Mouse (Mus musculus) thymus, postnatal 4 days (tissue): ENCODE results near the gene Cmip.

Source experiments
- DNase-seq: peaks from one replicate; pipeline ENCODE4 v3.0.0; 2021

The Cmip gene

GRCm38 (mm10) chr8:117300188-117300587, 43.3 kb downstream of the Cmip start:
- DNase-seq, result no peak

GRCm38 (mm10) chr8:117301457-117302041, 44.7 kb downstream of the Cmip start:
- no peak for DNase-seq

- DNase-seq, result no peak
These were observed 45.2 kb downstream of the Cmip start for GRCm38 (mm10) chr8:117302072-117302471.

- DNase-seq, result peak; percentile 29
These were observed 46.8 kb downstream of the Cmip start for GRCm38 (mm10) chr8:117303666-117304065.

- DNase-seq, result peak; percentile 59
These were observed 48.5 kb downstream of the Cmip start for GRCm38 (mm10) chr8:117305405-117305804.

GRCm38 (mm10) chr8:117306756-117307155, 49.9 kb downstream of the Cmip start:
- peak; percentile 52 for DNase-seq

GRCm38 (mm10) chr8:117307221-117307620, 50.4 kb downstream of the Cmip start:
- DNase-seq, result no peak

GRCm38 (mm10) chr8:117308303-117309095, 51.6 kb downstream of the Cmip start:
- DNase-seq, result no peak

GRCm38 (mm10) chr8:117309653-117310274, 52.9 kb downstream of the Cmip start:
- DNase-seq, result no peak

- no peak for DNase-seq
These were observed 54.2 kb downstream of the Cmip start for GRCm38 (mm10) chr8:117310961-117311561.

- DNase-seq, result no peak
These were observed 57.6 kb downstream of the Cmip start for GRCm38 (mm10) chr8:117314308-117314953.

GRCm38 (mm10) chr8:117315727-117316126, 58.9 kb downstream of the Cmip start:
- no peak for DNase-seq

- DNase-seq, result no peak
These were observed 60.6 kb downstream of the Cmip start for GRCm38 (mm10) chr8:117317478-117317877.

- DNase-seq, result no peak
These were observed 62.3 kb downstream of the Cmip start for GRCm38 (mm10) chr8:117318911-117319826.

GRCm38 (mm10) chr8:117320616-117321015, 63.8 kb downstream of the Cmip start:
- DNase-seq, result no peak

GRCm38 (mm10) chr8:117321232-117321631, 64.4 kb downstream of the Cmip start:
- DNase-seq, result no peak

GRCm38 (mm10) chr8:117322021-117322420, 65.2 kb downstream of the Cmip start:
- DNase-seq, result peak; percentile 80

- DNase-seq, result no peak
These were observed 65.9 kb downstream of the Cmip start for GRCm38 (mm10) chr8:117322715-117323310.

- no peak for DNase-seq
These were observed 68.0 kb downstream of the Cmip start for GRCm38 (mm10) chr8:117324821-117325220.

GRCm38 (mm10) chr8:117326735-117327134, 69.9 kb downstream of the Cmip start:
- DNase-seq, result no peak

GRCm38 (mm10) chr8:117327385-117327837, 70.5 kb downstream of the Cmip start:
- no peak for DNase-seq
